ENCODE assay signal across 17 mouse cellular contexts in genomic region chr2:71340126-71340525, GRCm38 (mm10).
"Had no signal": no experiment of that assay in that cellular context is flagged by ENCODE, and none has a peak within 500 bp of the region (broad histone marks: within the 10 kb centered on the region; RNA-seq: fewer than 3 reads in every experiment).

No protein-coding gene starts in this region.

- ATAC-seq: midbrain, embryonic 16.5 days had no signal

- DNase-seq: kidney, postnatal 14 days; lung, embryonic 14.5 days; lung, postnatal 10 days; lung, postnatal 4 days; retina, postnatal 1 day; right cerebral cortex, postnatal 4 days; thymus, adult 2 months; thymus, postnatal 25 days had no signal

- H3K9me3 ChIP-seq: limb, embryonic 10.5 days; liver, embryonic 15.5 days; neural tube, embryonic 13.5 days; stomach, embryonic 15.5 days had no signal

- H3K4me3 ChIP-seq: kidney, embryonic 15.5 days; limb, embryonic 10.5 days; liver, embryonic 15.5 days; megakaryocyte, embryonic 14.5 days; midbrain, embryonic 12.5 days; neural tube, embryonic 13.5 days; stomach, embryonic 15.5 days had no signal

- H3K27ac ChIP-seq: kidney, embryonic 15.5 days; limb, embryonic 10.5 days; liver, embryonic 15.5 days; midbrain, embryonic 12.5 days; neural tube, embryonic 13.5 days; stomach, embryonic 15.5 days had no signal

- H3K27me3 ChIP-seq: kidney, embryonic 15.5 days; liver, embryonic 15.5 days; megakaryocyte, embryonic 14.5 days; midbrain, embryonic 12.5 days; neural tube, embryonic 13.5 days; stomach, embryonic 15.5 days had no signal

- H3K9ac ChIP-seq: kidney, embryonic 15.5 days; liver, embryonic 15.5 days; lung, embryonic 14.5 days; midbrain, embryonic 12.5 days; neural tube, embryonic 13.5 days; stomach, embryonic 15.5 days had no signal

- H3K4me2 ChIP-seq: kidney, embryonic 15.5 days; liver, embryonic 11.5 days; liver, embryonic 15.5 days; lung, embryonic 14.5 days; midbrain, embryonic 12.5 days; neural tube, embryonic 13.5 days; stomach, embryonic 15.5 days had no signal

- H3K4me1 ChIP-seq: kidney, embryonic 15.5 days; limb, embryonic 10.5 days; midbrain, embryonic 12.5 days; neural tube, embryonic 13.5 days; stomach, embryonic 15.5 days had no signal
